Mouse (Mus musculus) CH12F3 (cell line): ENCODE results near the gene Smgc.
"Not testable (repeated sequence)": the region's sequence is repeated elsewhere in the genome, so short reads cannot be mapped to it uniquely, and the experiment has no call there.

Experiments
- in situ Hi-C: fragments of 300-500 bp; cut with MboI; formaldehyde crosslinking; loops from 2 replicates; pipeline ENCODE4 v1.14.3; 2020; ENCODE audit warnings: low sequenced_read_pairs

Smgc gene

GRCm38 (mm10) chr15:91837965-91838364, at the start of gene Smgc:
Gene Smgc (plus strand): TSS chr15:91838265.
- in situ Hi-C loops: no loop called here

GRCm38 (mm10) chr15:91788338-91788737, 49.7 kb upstream of the Smgc start:
- in situ Hi-C loops: no loop called here

- in situ Hi-C loops: no loop called here
Observed at GRCm38 (mm10) chr15:91806463-91806862, 31.6 kb upstream of the Smgc start.

GRCm38 (mm10) chr15:91835319-91835718, 2.7 kb upstream of the Smgc start:
- in situ Hi-C loops: no loop called here

GRCm38 (mm10) chr15:91864130-91864529, 26.1 kb downstream of the Smgc start:
- in situ Hi-C loops: not testable (repeated sequence)

GRCm38 (mm10) chr15:91900245-91900644, 62.2 kb downstream of the Smgc start:
- in situ Hi-C loops: no loop called here

- in situ Hi-C loops: not testable (repeated sequence)
Observed at GRCm38 (mm10) chr15:91907046-91907445, 69.0 kb downstream of the Smgc start.
